Mouse (Mus musculus) embryonic facial prominence, embryonic 13.5 days (tissue): ENCODE results near the gene Cdipt. TPM values are rescaled to one million over a fixed set of nuclear protein-coding genes. Genes with fewer than 3 reads are reported as not detected.

Experiments used
- ATAC-seq: fragments of 200-750 bp; cut with Nextera tagmentation; 2 replicates; pipeline ENCODE4 v1.8.0; 2017; ENCODE audit warnings: low read depth; ENCODE audit not compliant: insufficient number of reproducible peaks, insufficient read depth, low FRiP score, low TSS enrichment
- H3K27ac ChIP-seq: fragments of 300-500 bp; sonication (generic); 2 replicates; pipeline ENCODE4 v1.5.1; 2015; ENCODE audit warnings: moderate library complexity, mild to moderate bottlenecking, inconsistent platforms
- H3K27me3 ChIP-seq: fragments of 300-500 bp; sonication (generic); 2 replicates; pipeline ENCODE4 v1.6.1; 2015; ENCODE audit warnings: mild to moderate bottlenecking, inconsistent platforms
- H3K36me3 ChIP-seq: fragments of 300-500 bp; sonication (generic); 2 replicates; pipeline ENCODE4 v1.6.1; 2015; ENCODE audit warnings: mild to moderate bottlenecking, inconsistent platforms
- H3K4me1 ChIP-seq: fragments of 300-500 bp; sonication (generic); 2 replicates; pipeline ENCODE4 v1.6.1; 2015; ENCODE audit warnings: inconsistent platforms
- H3K4me2 ChIP-seq: fragments of 300-500 bp; sonication (generic); 2 replicates; pipeline ENCODE4 v1.6.1; 2015; ENCODE audit warnings: moderate library complexity, mild to moderate bottlenecking, inconsistent platforms
- H3K4me3 ChIP-seq: fragments of 300-500 bp; sonication (generic); 2 replicates; pipeline ENCODE4 v1.5.1; 2015; ENCODE audit warnings: mild to moderate bottlenecking, inconsistent platforms
- H3K9ac ChIP-seq: fragments of 300-500 bp; sonication (generic); 2 replicates; pipeline ENCODE4 v1.6.1; 2015; ENCODE audit warnings: mild to moderate bottlenecking, inconsistent platforms
- H3K9me3 ChIP-seq: fragments of 300-500 bp; sonication (generic); 2 replicates; pipeline ENCODE4 v1.6.1; 2016; ENCODE audit warnings: inconsistent platforms
- WGBS: fragments of 180-500 bp; shearing (Covaris S2); methylation state at CpG from one replicate; pipeline ENCODE4 v1.1.7; 2015; ENCODE audit warnings: mixed read lengths; 5-methylcytosine and 5-hydroxymethylcytosine counted together
- polyA plus RNA-seq: library from polyadenylated mRNA; unstranded; fragments of >200 nt; fragmentation: Nextera tagmentation; extraction: Ambion mirVana; gene quantifications from 2 replicates; pipeline ENCODE4 v1.2.1, GENCODE M21; 2015

Cdipt gene
- polyA plus RNA-seq, 1 experiment from 2014 or later = 97.0 TPM

- Histone ChIP-seq H3K4me1 (peaks cover 49% of the 10 kb centered on the region), H3K4me3 (peak overlapping the region; percentile 72; the same call in 1 of the 2 replicates), H3K27me3 (no peaks in the 10 kb centered on the region), H3K9me3 (no peaks in the 10 kb centered on the region), H3K4me2 (peak overlapping the region; percentile 92), H3K36me3 (peaks cover 54% of the 10 kb centered on the region), H3K27ac (no peak overlapping the region), H3K9ac (peak overlapping the region; percentile 93)
- 91% methylated on average over 12 of the region's 12 CpGs for WGBS
- ATAC-seq = no peak
Measured at GRCm38 (mm10) chr7:127014993-127015392, 39.3 kb downstream of the Cdipt start.

GRCm38 (mm10) chr7:127016081-127016480 lies 40.4 kb downstream of the Cdipt start:
- H3K4me3 ChIP-seq = peak overlapping the region; percentile 72
- H3K36me3 ChIP-seq = peaks cover 49% of the 10 kb centered on the region
- H3K9ac ChIP-seq = peak overlapping the region; percentile 93
- peak overlapping the region; percentile 96 for H3K27ac ChIP-seq
- WGBS = 2% methylated on average over 10 of the region's 10 CpGs
- no peak for ATAC-seq
- no peaks in the 10 kb centered on the region for H3K9me3 ChIP-seq
- H3K4me1 ChIP-seq = peaks cover 56% of the 10 kb centered on the region
- peak overlapping the region; percentile 92 for H3K4me2 ChIP-seq
- no peaks in the 10 kb centered on the region for H3K27me3 ChIP-seq

- Histone ChIP-seq H3K9me3 (no peaks in the 10 kb centered on the region), H3K36me3 (peaks cover 47% of the 10 kb centered on the region), H3K27ac (peak within 1 kb of the TSS; percentile 96), H3K27me3 (no peaks in the 10 kb centered on the region), H3K9ac (peak within 1 kb of the TSS; percentile 93), H3K4me3 (peak within 1 kb of the TSS; percentile 72), H3K4me1 (peaks cover 58% of the 10 kb centered on the region), H3K4me2 (peak within 1 kb of the TSS; percentile 92)
- no peak for ATAC-seq
Measured at GRCm38 (mm10) chr7:127016481-127016485, 40.6 kb downstream of the Cdipt start, which contains the start of gene Pagr1b. Gene Pagr1b (minus strand): TSS chr7:127016484.

GRCm38 (mm10) chr7:127016486-127016938 lies 40.8 kb downstream of the Cdipt start:
- Histone ChIP-seq H3K4me1 (peaks cover 61% of the 10 kb centered on the region), H3K9me3 (no peaks in the 10 kb centered on the region), H3K36me3 (peaks cover 45% of the 10 kb centered on the region), H3K4me2 (peak overlapping the region; percentile 92), H3K4me3 (peak overlapping the region; percentile 72), H3K9ac (peak overlapping the region; percentile 93), H3K27me3 (no peaks in the 10 kb centered on the region), H3K27ac (peak overlapping the region; percentile 96)
- 0 out of 2 replicates have a peak, but pooled peaks have one; percentile 15 for ATAC-seq
- WGBS = under 1% methylated on average over 22 of the region's 22 CpGs

- Histone ChIP-seq H3K4me1 (peaks cover 68% of the 10 kb centered on the region), H3K9me3 (no peaks in the 10 kb centered on the region), H3K9ac (peak within 1 kb of the TSS; percentile 93), H3K27ac (peak within 1 kb of the TSS; percentile 96), H3K36me3 (peaks cover 41% of the 10 kb centered on the region), H3K27me3 (no peaks in the 10 kb centered on the region), H3K4me3 (peak within 1 kb of the TSS; percentile 72), H3K4me2 (peak within 1 kb of the TSS; percentile 92)
- ATAC-seq = peak; percentile 75
- 2% methylated on average over 39 of the region's 39 CpGs for WGBS
Measured at GRCm38 (mm10) chr7:127016971-127017949, 41.5 kb downstream of the Cdipt start, which contains the start of gene Pagr1a. Gene Pagr1a (minus strand): TSS chr7:127017352.

- H3K27ac ChIP-seq = peak overlapping the region; percentile 96
- peak overlapping the region; percentile 72 for H3K4me3 ChIP-seq
- H3K4me2 ChIP-seq = peak overlapping the region; percentile 92
- ATAC-seq = no peak
- H3K36me3 ChIP-seq = peaks cover 41% of the 10 kb centered on the region
- H3K27me3 ChIP-seq = no peaks in the 10 kb centered on the region
- H3K4me1 ChIP-seq = peaks cover 75% of the 10 kb centered on the region
- H3K9ac ChIP-seq = peak overlapping the region; percentile 83
- no peaks in the 10 kb centered on the region for H3K9me3 ChIP-seq
- WGBS = 60% methylated on average over 6 of the region's 6 CpGs
Measured at GRCm38 (mm10) chr7:127017950-127018345, 42.2 kb downstream of the Cdipt start.

- WGBS = 68% methylated on average over 15 of the region's 15 CpGs
- peak overlapping the region; percentile 83 for H3K9ac ChIP-seq
- H3K36me3 ChIP-seq = peaks cover 41% of the 10 kb centered on the region
- no peak for ATAC-seq
- no peaks in the 10 kb centered on the region for H3K9me3 ChIP-seq
- peak overlapping the region; percentile 92 for H3K4me2 ChIP-seq
- H3K4me3 ChIP-seq = peak overlapping the region; percentile 72
- peaks cover 82% of the 10 kb centered on the region for H3K4me1 ChIP-seq
- peak overlapping the region; percentile 96 for H3K27ac ChIP-seq
- H3K27me3 ChIP-seq = no peaks in the 10 kb centered on the region
Measured at GRCm38 (mm10) chr7:127018416-127019305, 42.9 kb downstream of the Cdipt start.

GRCm38 (mm10) chr7:127019306-127019960 lies 43.7 kb downstream of the Cdipt start:
- 61% methylated on average over 14 of the region's 14 CpGs for WGBS
- Histone ChIP-seq H3K36me3 (peaks cover 41% of the 10 kb centered on the region), H3K27ac (peak overlapping the region; percentile 96)

GRCm38 (mm10) chr7:127020031-127020430 lies 44.3 kb downstream of the Cdipt start:
- Histone ChIP-seq H3K27me3 (no peaks in the 10 kb centered on the region), H3K4me1 (peaks cover 85% of the 10 kb centered on the region), H3K27ac (peak overlapping the region; percentile 96), H3K4me3 (peak overlapping the region; percentile 72), H3K4me2 (peak overlapping the region; percentile 92), H3K9ac (peak overlapping the region; percentile 83), H3K9me3 (no peaks in the 10 kb centered on the region), H3K36me3 (peaks cover 41% of the 10 kb centered on the region)
- 47% methylated on average over 3 of the region's 3 CpGs for WGBS
- ATAC-seq = no peak

More at GRCm38 (mm10) chr7:127019306-127019960, 43.7 kb downstream of the Cdipt start:
- H3K4me3 ChIP-seq = peak overlapping the region; percentile 72
- H3K9ac ChIP-seq = peak overlapping the region; percentile 83
- H3K4me2 ChIP-seq = peak overlapping the region; percentile 92
- no peak for ATAC-seq
- no peaks in the 10 kb centered on the region for H3K9me3 ChIP-seq
- no peaks in the 10 kb centered on the region for H3K27me3 ChIP-seq
- H3K4me1 ChIP-seq = peaks cover 85% of the 10 kb centered on the region

GRCm38 (mm10) chr7:127020491-127020890 lies 44.8 kb downstream of the Cdipt start:
- peak overlapping the region; percentile 96 for H3K27ac ChIP-seq
- peak overlapping the region; percentile 72 for H3K4me3 ChIP-seq
- no peaks in the 10 kb centered on the region for H3K9me3 ChIP-seq
- no peaks in the 10 kb centered on the region for H3K27me3 ChIP-seq
- no peak for ATAC-seq
- 23% methylated on average over 5 of the region's 5 CpGs for WGBS
- H3K4me1 ChIP-seq = peaks cover 81% of the 10 kb centered on the region
- H3K4me2 ChIP-seq = peak overlapping the region; percentile 92
- peaks cover 37% of the 10 kb centered on the region for H3K36me3 ChIP-seq
- peak overlapping the region; percentile 83 for H3K9ac ChIP-seq
